Mouse (Mus musculus) limb, embryonic 10.5 days (tissue): ENCODE data around the gene Plcb3. TPM values are rescaled to one million over a fixed set of nuclear protein-coding genes. Genes with fewer than 3 reads are reported as not detected.
"Not testable (repeated sequence)": the region's sequence is repeated elsewhere in the genome, so short reads cannot be mapped to it uniquely, and the experiment has no call there.

Experiments
- DNase-seq: peaks from one replicate; pipeline ENCODE4 v3.0.0-alpha.2; 2017; ENCODE audit warnings: low spot score
- H3K27ac ChIP-seq: fragments of 300-500 bp; sonication (generic); 2 replicates; pipeline ENCODE4 v1.5.1; 2016; ENCODE audit warnings: mild to moderate bottlenecking
- H3K27me3 ChIP-seq: fragments of 300-500 bp; sonication (generic); 2 replicates; pipeline ENCODE4 v1.6.1; 2016; ENCODE audit warnings: low read depth, mild to moderate bottlenecking; ENCODE audit not compliant: poor library complexity, severe bottlenecking
- H3K36me3 ChIP-seq: fragments of 300-500 bp; sonication (generic); 2 replicates; pipeline ENCODE4 v1.6.1; 2016; ENCODE audit warnings: mild to moderate bottlenecking, moderate library complexity
- H3K4me1 ChIP-seq: fragments of 300-500 bp; sonication (generic); 2 replicates; pipeline ENCODE4 v1.6.1; 2016
- H3K4me3 ChIP-seq: fragments of 300-500 bp; sonication (generic); 2 replicates; pipeline ENCODE4 v1.5.1; 2016; ENCODE audit warnings: mild to moderate bottlenecking, moderate library complexity
- H3K9me3 ChIP-seq: fragments of 300-500 bp; sonication (generic); replicated peaks from 2 replicates; pipeline ENCODE4 v1.6.1; 2016; ENCODE audit warnings: mild to moderate bottlenecking
- WGBS: fragments of 180-500 bp; shearing (Covaris S2); methylation state at CpG from one replicate; pipeline ENCODE4 v1.1.7; 2016; 5-methylcytosine and 5-hydroxymethylcytosine counted together
- polyA plus RNA-seq: library from polyadenylated mRNA; unstranded; fragments of >200 nt; fragmentation: Nextera tagmentation; extraction: Ambion mirVana; gene quantifications from 2 replicates; pipeline ENCODE4 v1.2.1, GENCODE M21; 2016

Gene Plcb3
- polyA plus RNA-seq, 1 experiment from 2014 or later, result 37.8 TPM

DNA sequence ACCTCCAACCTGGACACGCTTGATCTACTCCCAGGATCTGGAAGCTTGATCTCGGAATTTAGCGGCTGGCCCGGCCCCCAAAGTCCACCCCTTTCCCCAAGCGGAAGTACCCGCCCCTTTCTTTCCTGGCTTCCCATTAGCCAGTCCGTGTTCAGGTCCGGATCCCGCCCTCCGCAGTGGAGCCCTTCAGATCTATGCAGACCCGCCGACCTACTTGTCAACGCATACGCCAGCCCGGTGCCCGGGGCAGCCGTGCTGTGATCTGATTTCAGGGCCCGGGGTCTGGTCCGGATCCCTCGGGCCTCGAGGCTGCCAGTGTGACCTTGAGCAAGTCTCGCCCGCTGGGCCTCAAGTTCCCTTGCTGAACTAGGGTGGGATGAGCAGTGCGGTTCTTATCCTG is 19.7 kb upstream of the Plcb3 start, which contains the start of the genes Nudt22 and Trpt1:
Nudt22 (minus strand) TSS at position 112 of the 400 bp plus-strand sequence.
Trpt1 (plus strand) TSS at position 126 of the 400 bp plus-strand sequence.
- Histone ChIP-seq H3K36me3 (peaks cover 27% of the 10 kb centered on the region), H3K27me3 (no peaks in the 10 kb centered on the region), H3K4me1 (peaks cover 46% of the 10 kb centered on the region), H3K4me3 (peak within 1 kb of the TSS; percentile 60), H3K27ac (peak within 1 kb of the TSS; percentile 81), H3K9me3 (no peaks in the 10 kb centered on the region)
- WGBS, result under 1% methylated on average over 24 of the region's 24 CpGs
- peak; percentile 91 for DNase-seq

DNA sequence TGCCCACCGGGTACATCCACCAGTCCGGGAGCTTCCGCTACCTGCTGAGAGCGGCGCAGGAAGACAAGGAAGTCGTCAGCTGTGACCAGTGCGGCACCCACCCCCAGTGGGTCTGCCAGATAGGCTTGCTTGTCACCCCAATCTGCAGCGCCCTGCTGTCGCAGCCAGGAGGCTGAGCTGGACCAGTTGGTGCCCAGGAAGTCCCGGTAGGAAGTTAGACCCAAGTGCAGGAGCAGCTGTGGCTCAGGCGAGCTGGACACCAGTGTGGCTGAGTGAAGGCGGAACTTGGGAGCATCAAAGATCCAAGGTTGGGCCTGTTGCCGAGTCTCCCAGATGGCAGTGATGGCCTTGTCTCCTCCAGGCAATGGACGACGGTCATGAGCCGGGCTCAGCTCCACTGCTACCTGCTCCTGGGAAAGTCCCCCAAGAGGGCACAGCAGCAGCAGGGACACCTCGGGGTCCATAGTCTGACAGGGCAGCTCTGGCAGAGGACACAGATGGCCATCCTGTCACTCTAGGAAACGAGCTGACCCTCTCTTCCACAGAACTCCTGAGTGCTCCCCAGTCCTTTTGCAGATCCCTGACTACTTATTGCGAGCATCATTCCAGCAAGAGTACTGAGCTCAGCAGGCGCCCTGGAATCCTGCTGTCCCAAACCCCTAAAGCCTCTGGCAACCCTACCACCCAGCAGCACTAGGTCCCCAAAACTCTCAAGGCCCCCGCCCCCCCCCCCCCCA is 19.2 kb upstream of the Plcb3 start:
- Histone ChIP-seq H3K27me3 (no peaks in the 10 kb centered on the region), H3K27ac (peak overlapping the region; percentile 81), H3K4me1 (peaks cover 46% of the 10 kb centered on the region), H3K9me3 (no peaks in the 10 kb centered on the region), H3K36me3 (peaks cover 26% of the 10 kb centered on the region), H3K4me3 (peak overlapping the region; percentile 60)
- WGBS, result 55% methylated on average over 21 of the region's 21 CpGs
- no peak for DNase-seq

DNA sequence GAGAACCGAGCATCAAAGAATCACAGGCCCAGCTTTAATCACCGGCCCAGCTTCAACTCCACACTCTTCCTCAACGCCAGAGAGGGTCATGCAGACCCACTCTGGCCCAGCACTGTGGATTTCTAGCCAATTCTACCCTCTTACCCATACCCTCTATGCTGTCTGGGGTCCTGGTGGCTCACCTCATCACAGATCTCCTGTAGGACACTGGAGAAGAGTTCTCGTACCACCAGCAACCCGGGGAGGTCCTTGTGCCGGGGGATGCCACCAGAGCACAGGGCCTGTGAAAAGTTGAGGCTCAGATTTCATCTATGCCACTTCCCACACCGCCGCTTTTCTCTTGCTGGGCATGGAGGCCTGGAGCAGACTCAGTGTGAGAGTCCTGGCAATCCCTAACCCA is 18.2 kb upstream of the Plcb3 start:
- Histone ChIP-seq H3K4me3 (peak overlapping the region; percentile 60; the same call in 1 of the 2 replicates), H3K27ac (no peak overlapping the region), H3K4me1 (peaks cover 46% of the 10 kb centered on the region), H3K9me3 (no peaks in the 10 kb centered on the region), H3K27me3 (no peaks in the 10 kb centered on the region), H3K36me3 (peaks cover 17% of the 10 kb centered on the region)
- no peak for DNase-seq
- WGBS, result 90% methylated on average over 8 of the region's 8 CpGs

DNA sequence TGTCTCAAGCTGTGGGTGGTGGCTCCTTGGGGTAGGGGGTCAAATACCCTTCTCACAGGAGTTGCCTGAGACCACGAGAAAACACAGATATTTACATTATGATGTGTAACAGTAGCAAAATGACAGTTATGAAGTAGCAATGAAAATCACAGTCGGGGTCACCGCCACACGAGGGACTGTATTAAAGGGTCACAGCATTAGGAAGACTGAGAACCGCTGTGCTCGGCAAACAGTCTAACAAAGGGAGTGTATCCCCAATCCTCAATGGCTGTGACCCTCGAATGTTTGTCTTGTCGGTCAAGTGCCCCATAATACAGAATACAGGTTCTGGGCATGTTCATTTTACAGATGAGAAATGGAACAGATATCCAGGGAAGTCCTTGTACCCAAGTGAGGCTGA is 17.7 kb upstream of the Plcb3 start:
- peaks cover 46% of the 10 kb centered on the region for H3K4me1 ChIP-seq
- H3K36me3 ChIP-seq, result peaks cover 12% of the 10 kb centered on the region
- no peaks in the 10 kb centered on the region for H3K27me3 ChIP-seq
- no peak for DNase-seq
- 91% methylated on average over 8 of the region's 8 CpGs for WGBS
- H3K9me3 ChIP-seq, result no peaks in the 10 kb centered on the region
- no peak overlapping the region for H3K4me3 ChIP-seq
- H3K27ac ChIP-seq, result no peak overlapping the region

DNA sequence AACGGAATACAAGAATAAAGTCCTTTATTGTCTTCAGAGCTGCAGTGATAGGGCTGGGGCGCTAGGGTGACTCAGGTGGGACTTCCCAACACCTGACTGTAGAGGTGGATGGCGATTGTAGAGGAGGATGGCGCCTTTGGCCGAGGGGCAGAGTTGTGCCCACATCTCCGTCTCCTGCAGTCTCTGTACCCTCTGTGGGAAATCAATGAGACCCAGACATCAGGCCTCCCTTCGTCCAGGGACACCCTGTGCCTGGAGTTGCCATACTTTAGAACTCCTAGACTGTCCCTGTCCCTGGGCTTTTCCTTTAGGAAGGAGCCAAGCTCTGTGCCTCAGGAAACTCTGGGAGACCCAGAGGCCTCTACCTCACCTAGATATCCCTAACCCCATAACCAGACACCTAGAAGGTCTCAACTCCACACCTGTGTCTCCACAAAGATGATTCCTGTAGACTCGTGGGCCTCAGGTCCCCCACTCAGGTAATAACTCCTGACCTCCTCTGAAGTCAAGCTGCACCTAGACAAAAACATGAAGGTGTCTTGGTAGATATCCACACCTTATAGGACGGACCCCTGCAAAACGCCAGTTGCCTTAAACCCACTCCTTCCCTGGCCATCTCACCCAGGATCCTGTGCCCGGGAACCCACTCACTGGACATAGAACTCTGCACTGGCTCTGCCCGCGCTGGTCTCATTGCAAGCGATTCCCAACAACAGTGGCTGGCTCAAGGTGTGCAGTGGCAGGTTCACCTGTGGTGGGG is 16.9 kb upstream of the Plcb3 start:
- Histone ChIP-seq H3K4me1 (peaks cover 49% of the 10 kb centered on the region), H3K27me3 (no peaks in the 10 kb centered on the region), H3K27ac (peak overlapping the region; percentile 86), H3K9me3 (no peaks in the 10 kb centered on the region), H3K4me3 (peak overlapping the region; percentile 69), H3K36me3 (peaks cover 4% of the 10 kb centered on the region)
- WGBS, result 64% methylated on average over 14 of the region's 14 CpGs
- DNase-seq, result no peak

DNA sequence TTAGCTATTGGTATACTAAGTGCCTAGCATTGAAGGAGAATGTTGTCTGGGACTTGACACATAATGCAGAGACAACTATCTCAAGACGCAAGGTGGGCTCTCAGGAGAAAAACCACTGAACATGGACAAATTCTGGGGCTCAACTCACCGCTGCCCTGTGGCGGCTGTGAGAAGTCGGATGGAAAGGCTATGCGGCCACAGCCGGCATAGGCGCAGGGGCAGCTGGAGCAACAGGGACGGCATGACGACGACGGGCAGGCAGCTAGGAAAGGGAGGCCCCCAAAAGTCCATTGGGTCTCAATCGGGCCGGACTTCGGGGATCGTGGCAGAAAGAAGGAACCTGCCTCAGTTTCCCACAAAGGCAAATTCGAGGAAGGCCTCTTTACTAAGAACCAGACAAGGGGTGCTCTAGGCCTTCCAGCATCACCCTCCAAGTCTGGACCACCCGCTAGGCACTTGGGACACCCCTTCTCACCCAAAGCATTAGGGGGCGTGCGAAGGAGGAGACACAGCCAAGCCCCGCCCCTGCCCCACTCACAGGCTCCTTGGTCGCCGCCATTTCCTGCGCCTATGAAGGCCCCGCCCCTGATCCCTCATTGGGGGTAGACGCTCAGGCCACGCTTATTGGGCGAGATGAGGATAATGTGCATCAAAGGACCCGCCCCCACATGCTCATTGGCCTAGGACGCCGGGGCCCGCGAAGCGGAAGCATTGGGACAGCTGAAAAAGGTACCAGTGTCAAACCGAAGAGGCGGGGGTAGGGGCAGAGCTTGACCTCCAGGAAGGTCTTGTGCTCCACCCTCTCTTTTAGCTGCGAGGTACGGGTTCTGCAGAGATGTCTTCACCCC is 16.0 kb upstream of the Plcb3 start, which contains the start of gene Dnajc4:
Dnajc4 (minus strand) TSS at position 562 of the 848 bp plus-strand sequence.
- Histone ChIP-seq H3K27me3 (no peaks in the 10 kb centered on the region), H3K27ac (peak within 1 kb of the TSS; percentile 86), H3K4me3 (peak within 1 kb of the TSS; percentile 69), H3K4me1 (peaks cover 58% of the 10 kb centered on the region), H3K9me3 (no peaks in the 10 kb centered on the region), H3K36me3 (no peaks in the 10 kb centered on the region)
- DNase-seq, result peak; percentile 95
- 3% methylated on average over 37 of the region's 37 CpGs for WGBS

DNA sequence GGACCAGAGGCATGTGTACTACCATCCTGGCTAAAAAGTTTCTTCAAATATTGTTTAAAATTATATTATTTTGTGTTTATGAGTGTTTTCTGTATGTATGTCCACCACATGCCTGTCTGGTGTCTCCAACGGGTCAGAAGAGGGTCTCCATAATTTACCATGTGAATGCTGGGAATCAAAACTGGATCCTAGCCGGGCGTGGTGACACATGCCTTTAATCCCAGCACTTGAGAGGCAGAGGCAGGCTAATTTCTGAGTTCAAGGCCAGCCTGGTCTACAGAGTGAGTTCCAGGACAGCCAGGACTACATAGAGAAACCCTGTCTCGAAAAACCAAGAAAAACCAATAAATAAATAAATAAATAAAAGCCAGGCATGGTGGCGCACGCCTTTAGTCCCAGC is 14.9 kb upstream of the Plcb3 start:
- DNase-seq, H3K4me3 ChIP-seq, H3K27ac ChIP-seq, H3K36me3 ChIP-seq, H3K27me3 ChIP-seq, H3K9me3 ChIP-seq: not testable (repeated sequence)
- 92% methylated on average over 6 of the region's 6 CpGs for WGBS
- peaks cover 61% of the 10 kb centered on the region for H3K4me1 ChIP-seq

DNA sequence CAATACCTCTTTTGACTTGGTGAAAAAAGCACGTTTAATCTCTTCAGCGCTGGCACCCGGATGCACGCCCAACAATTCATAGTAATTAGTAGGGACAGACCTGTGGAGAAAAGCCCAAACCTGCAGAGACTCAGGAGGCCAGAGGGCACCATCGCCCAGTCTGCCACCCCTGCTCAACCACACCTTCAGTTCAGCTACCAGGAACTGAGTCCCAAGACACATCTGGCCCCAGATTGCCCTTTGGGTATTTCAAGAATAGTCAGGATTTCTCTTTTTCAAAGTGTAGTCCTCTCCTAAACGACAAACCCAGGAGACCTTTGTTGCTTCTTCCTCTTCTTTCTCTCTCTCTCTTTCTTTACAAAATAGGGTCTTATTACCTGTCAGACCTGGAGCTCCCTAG is 14.4 kb upstream of the Plcb3 start:
- H3K36me3 ChIP-seq, result peaks cover 6% of the 10 kb centered on the region
- peaks cover 61% of the 10 kb centered on the region for H3K4me1 ChIP-seq
- H3K9me3 ChIP-seq, result no peaks in the 10 kb centered on the region
- no peaks in the 10 kb centered on the region for H3K27me3 ChIP-seq
- DNase-seq, result no peak
- no peak overlapping the region for H3K4me3 ChIP-seq
- H3K27ac ChIP-seq, result no peak overlapping the region
- WGBS, result 92% methylated on average over 6 of the region's 6 CpGs

DNA sequence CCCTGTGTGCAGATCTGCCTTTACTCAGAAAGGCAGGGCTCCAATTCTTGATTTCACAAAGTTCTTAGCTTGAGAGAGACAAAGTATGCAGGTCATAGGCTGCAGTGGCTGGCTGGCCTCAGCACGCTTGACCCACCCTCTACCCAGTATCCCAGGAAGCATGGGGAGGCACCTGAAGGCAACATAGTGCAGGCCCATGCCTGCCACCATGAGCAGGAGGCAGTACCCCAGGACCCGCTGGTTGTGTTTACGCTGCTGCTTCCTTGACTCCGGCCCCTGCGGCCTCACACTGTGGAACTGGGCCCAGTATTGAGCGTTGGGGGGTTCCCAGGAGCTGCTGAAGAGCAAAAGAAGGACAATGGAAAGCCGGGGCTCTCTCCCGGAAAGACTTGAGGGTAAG is 13.0 kb upstream of the Plcb3 start:
- Histone ChIP-seq H3K9me3 (no peaks in the 10 kb centered on the region), H3K4me1 (peaks cover 53% of the 10 kb centered on the region), H3K4me3 (no peak overlapping the region), H3K36me3 (peaks cover 18% of the 10 kb centered on the region), H3K27me3 (no peaks in the 10 kb centered on the region), H3K27ac (no peak overlapping the region)
- DNase-seq, result no peak
- WGBS, result 86% methylated on average over 8 of the region's 8 CpGs

DNA sequence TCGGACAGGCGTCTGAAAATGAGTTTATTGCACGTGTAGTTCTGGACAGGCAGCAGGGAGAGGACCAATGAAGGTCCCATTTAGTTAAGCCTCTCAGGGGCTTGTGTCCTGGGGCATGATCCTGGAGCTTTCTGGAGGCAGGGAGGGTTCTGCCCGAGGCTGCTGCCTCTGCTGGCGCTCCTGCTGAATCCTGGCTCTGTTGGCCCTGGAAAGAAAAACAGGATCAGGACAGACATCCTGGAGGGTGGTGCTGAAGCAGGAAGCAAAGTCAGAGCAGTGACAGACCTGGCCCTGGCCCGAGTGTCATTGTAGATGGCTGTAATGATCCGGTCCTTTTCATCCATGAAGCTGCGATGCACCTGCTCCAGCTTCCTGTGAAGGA is 11.6 kb upstream of the Plcb3 start:
- DNase-seq, result no peak
- WGBS, result 4% methylated on average over 8 of the region's 8 CpGs
- peaks cover 31% of the 10 kb centered on the region for H3K36me3 ChIP-seq
- H3K4me3 ChIP-seq, result peak overlapping the region; percentile 96
- no peaks in the 10 kb centered on the region for H3K27me3 ChIP-seq
- peaks cover 43% of the 10 kb centered on the region for H3K4me1 ChIP-seq
- peak overlapping the region; percentile 98 for H3K27ac ChIP-seq
- H3K9me3 ChIP-seq, result no peaks in the 10 kb centered on the region

DNA sequence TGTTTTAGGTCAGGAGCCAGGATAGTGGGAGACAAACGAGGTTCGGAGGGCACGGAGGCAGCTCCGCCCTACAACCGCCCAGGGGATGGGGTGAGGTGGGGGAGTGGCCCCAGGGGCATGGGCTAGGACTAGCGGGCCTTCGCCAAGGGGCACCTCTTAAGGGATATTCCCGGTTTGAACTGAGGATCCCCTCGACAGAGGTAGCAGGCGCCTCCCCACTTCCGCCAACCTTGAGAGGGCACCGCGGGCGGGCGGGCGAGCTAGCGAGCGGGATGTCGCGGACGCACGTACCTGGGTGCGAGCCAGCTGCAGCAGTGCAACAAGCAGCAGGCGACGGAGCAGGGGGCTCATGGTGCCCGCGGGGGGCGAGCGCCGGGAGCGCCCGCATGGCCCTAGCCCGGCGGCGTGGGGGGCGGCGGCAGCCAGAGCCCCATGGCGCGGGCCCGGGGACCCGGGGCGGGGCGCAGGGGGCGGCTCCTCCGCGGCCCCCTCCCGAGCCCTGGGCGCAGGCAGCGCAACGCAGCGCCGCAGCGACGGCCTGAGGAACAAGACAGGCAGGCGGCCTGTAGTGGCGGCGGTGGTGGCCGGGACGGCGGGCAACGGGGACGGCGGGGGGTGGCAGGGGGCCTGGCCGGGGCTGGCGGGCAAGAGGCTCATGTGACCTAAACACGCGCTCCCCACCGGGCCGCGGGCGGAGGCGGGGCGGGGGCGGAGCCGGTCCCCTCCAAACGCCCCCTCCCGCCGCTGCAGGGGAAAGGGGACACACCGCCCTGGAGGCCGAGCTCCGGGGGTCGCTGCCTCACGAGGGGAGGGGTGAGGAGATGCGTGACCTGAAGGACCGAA is 11.0 kb upstream of the Plcb3 start, which contains the start of gene Vegfb:
Vegfb (minus strand) TSS at position 591 of the 843 bp plus-strand sequence.
- no peaks in the 10 kb centered on the region for H3K9me3 ChIP-seq
- peak within 1 kb of the TSS; percentile 98 for H3K27ac ChIP-seq
- no peaks in the 10 kb centered on the region for H3K27me3 ChIP-seq
- peaks cover 40% of the 10 kb centered on the region for H3K4me1 ChIP-seq
- peaks cover 37% of the 10 kb centered on the region for H3K36me3 ChIP-seq
- peak within 1 kb of the TSS; percentile 96 for H3K4me3 ChIP-seq
- under 1% methylated on average over 82 of the region's 85 CpGs for WGBS
- peak; percentile 82 for DNase-seq
